Mouse (Mus musculus): Measurements from ENCODE around the gene Dhx15. TPM values are rescaled to one million over a fixed set of nuclear protein-coding genes. Genes with fewer than 3 reads are reported as not detected.

The Dhx15 gene
- polyA plus RNA-seq (2015; fragmentation: Nextera tagmentation; extraction: Ambion mirVana), result 56.4 and 64.4 TPM in 2 replicates

DNA sequence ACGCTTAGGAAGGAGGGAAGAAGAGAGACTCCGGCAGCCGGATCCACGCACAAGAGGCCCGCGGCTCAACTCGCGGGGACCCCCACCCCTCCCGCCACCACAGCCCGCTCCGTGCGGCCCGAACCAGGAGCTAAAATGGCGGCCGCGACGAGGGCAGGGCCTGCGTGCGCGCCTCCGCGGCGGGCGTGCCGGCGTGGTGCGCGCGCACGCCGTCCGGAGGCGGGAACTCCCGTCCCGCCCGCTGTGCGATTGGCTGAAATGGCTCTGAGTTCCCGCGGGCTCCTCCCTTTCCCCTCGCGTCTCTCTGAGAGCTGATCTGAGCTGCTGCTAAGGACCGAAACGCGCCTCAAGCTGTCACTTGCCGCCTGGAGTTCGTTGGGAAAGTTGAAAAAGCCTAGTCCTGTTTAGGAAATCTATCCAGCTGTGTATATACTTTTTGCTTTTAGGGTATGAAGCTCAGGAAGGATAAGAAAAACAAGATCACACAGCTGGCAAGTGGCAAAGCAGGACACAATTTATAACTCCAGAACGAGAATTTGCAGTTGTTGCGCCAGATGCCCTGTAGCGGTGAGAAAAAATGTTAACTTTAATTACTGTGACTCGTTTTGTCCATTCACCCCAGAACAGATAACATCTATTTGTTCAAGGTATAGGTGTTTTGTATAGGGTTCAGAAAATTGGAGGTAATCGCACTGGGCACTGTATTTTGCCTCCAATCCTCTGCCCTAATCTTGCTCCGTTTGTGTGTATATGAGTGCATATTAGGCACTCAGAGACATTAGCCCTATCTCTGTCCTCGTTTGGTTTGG, at the start of gene Dhx15:
TSS of gene Dhx15 (minus strand) at position 144 of the 809 bp plus-strand sequence.

Small RNAs within 50 kb of the gene (microRNA-seq; reads per million reads assigned to microRNA genes)
- gene Mir6417, result not detected

Other genes with a start within 250 kb of the Dhx15 start
- gene Sod3, start 173.3 kb upstream of the Dhx15 start, polyA plus RNA-seq (2015; fragmentation: Nextera tagmentation; extraction: Ambion mirVana), result 7.3 and 7.4 TPM in 2 replicates